Mouse (Mus musculus) T-helper 2 cell (primary cell): Measurements from ENCODE around the gene Cox17.
"Not testable (repeated sequence)": the region's sequence is repeated elsewhere in the genome, so short reads cannot be mapped to it uniquely, and the experiment has no call there.

Experiments
- in situ Hi-C: fragments of 300-600 bp; cut with MboI, MseI; formaldehyde crosslinking; loops from one replicate; pipeline ENCODE4 v1.15.1; 2025; ENCODE audit warnings: high pct_unique_total_duplicates

Gene Cox17

GRCm38 (mm10) chr16:38346529-38347325 is at the start of gene Cox17, which contains the start of gene Gm21987:
Cox17 (plus strand) TSS chr16:38346991.
Gm21987 (plus strand) TSS chr16:38347040.
- in situ Hi-C loops, result no loop called here

GRCm38 (mm10) chr16:38298410-38298809 is 48.4 kb upstream of the Cox17 start:
- in situ Hi-C loops, result no loop called here

GRCm38 (mm10) chr16:38302367-38302766 is 44.4 kb upstream of the Cox17 start:
- in situ Hi-C loops, result loop anchor here (10.0 kb wide), 1 partner anchor 838 kb away; no protein-coding TSS in a partner anchor

GRCm38 (mm10) chr16:38304460-38305194 is 42.2 kb upstream of the Cox17 start:
- in situ Hi-C loops, result loop anchor here (10.0 kb wide), 1 partner anchor 840 kb away; no protein-coding TSS in a partner anchor

GRCm38 (mm10) chr16:38306571-38307220 is 40.1 kb upstream of the Cox17 start:
- in situ Hi-C loops, result loop anchor here (10.0 kb wide), 1 partner anchor 842 kb away; no protein-coding TSS in a partner anchor

GRCm38 (mm10) chr16:38307221-38307605 is 39.6 kb upstream of the Cox17 start:
- in situ Hi-C loops, result loop anchor here (10.0 kb wide), 1 partner anchor 842 kb away; no protein-coding TSS in a partner anchor

- in situ Hi-C loops, result loop anchor here (10.0 kb wide), 1 partner anchor 843 kb away; no protein-coding TSS in a partner anchor
Observed at GRCm38 (mm10) chr16:38307651-38308050, 39.1 kb upstream of the Cox17 start.

GRCm38 (mm10) chr16:38308195-38308594 is 38.6 kb upstream of the Cox17 start:
- in situ Hi-C loops, result loop anchor here (10.0 kb wide), 1 partner anchor 843 kb away; no protein-coding TSS in a partner anchor

- in situ Hi-C loops, result no loop called here
Observed at GRCm38 (mm10) chr16:38318492-38318891, 28.3 kb upstream of the Cox17 start.

GRCm38 (mm10) chr16:38319087-38319486 is 27.7 kb upstream of the Cox17 start:
- in situ Hi-C loops, result no loop called here

GRCm38 (mm10) chr16:38321452-38321935 is 25.3 kb upstream of the Cox17 start:
- in situ Hi-C loops, result loop anchor here (5.0 kb wide), 1 partner anchor 161 kb away; no protein-coding TSS in a partner anchor

GRCm38 (mm10) chr16:38324311-38324710 is 22.5 kb upstream of the Cox17 start:
- in situ Hi-C loops, result loop anchor here (5.0 kb wide), 1 partner anchor 158 kb away; no protein-coding TSS in a partner anchor

- in situ Hi-C loops, result no loop called here
Observed at GRCm38 (mm10) chr16:38326778-38327397, 19.9 kb upstream of the Cox17 start.

GRCm38 (mm10) chr16:38329340-38329739 is 17.5 kb upstream of the Cox17 start:
- in situ Hi-C loops, result no loop called here

GRCm38 (mm10) chr16:38334431-38334830 is 12.4 kb upstream of the Cox17 start:
- in situ Hi-C loops, result no loop called here

- in situ Hi-C loops, result not testable (repeated sequence)
Observed at GRCm38 (mm10) chr16:38338077-38338476, 8.7 kb upstream of the Cox17 start.

- in situ Hi-C loops, result no loop called here
Observed at GRCm38 (mm10) chr16:38341396-38342324, 5.1 kb upstream of the Cox17 start, which contains the start of gene Maats1. Maats1 (minus strand) TSS chr16:38342143.

GRCm38 (mm10) chr16:38344941-38345725 is 1.7 kb upstream of the Cox17 start:
- in situ Hi-C loops, result no loop called here

- in situ Hi-C loops, result no loop called here
Observed at GRCm38 (mm10) chr16:38347588-38347987, 797 bp downstream of the Cox17 start.
